Mouse (Mus musculus): Measurements from ENCODE around the gene Pias4.
"Not testable (repeated sequence)": the region's sequence is repeated elsewhere in the genome, so short reads cannot be mapped to it uniquely, and the experiment has no call there.

Pias4 gene

DNA sequence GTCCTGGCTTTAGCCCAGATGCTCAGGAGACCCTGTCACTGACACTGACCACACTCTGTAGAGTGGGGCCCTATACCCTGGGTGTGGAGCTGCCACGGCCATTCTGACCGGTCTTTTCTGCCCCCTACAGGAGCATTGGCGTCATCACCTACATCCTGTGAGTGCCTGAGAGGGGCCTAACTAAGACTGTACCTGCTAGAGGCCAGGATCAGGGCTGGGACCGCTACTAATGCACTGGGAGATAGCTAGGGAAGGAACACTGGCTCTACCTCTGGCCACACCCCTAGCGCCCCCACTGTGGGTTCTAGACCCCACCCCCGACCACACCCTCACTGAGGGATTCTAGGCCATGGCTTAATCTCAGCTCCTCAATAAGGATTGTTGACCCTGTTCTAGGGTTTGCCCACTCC lies 23.2 kb upstream of the Pias4 start:
- no peak for DNase-seq (ENCODE audit: low read depth)

DNA sequence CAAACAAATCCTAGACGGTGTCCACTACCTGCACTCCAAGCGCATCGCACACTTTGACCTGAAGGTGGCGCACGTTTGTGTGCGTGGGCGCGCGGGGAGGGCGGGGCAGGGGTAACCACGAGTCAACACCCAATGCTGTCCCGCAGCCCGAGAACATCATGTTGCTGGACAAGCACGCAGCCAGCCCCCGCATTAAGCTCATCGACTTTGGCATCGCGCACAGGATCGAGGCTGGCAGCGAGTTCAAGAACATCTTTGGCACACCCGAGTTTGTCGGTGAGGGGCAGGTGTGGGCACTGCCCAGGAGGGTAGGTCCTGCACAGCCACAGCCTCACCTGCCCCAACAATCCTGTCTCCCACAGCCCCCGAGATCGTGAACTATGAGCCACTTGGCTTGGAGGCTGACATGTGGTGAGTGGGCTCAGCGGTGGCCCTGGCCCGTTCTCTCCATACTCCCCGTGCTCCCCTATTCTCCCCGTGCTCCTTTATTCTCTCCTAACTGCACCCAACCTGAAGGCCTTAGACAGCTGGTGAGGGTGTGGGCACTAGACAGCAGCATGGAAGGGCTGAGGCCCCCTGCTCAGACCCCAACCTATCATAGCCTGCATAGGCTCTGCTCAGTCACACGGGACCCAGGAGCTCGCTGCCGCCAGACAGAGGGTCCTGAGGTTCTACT lies 22.7 kb upstream of the Pias4 start:
- no peak for DNase-seq (ENCODE audit: low read depth)

DNA sequence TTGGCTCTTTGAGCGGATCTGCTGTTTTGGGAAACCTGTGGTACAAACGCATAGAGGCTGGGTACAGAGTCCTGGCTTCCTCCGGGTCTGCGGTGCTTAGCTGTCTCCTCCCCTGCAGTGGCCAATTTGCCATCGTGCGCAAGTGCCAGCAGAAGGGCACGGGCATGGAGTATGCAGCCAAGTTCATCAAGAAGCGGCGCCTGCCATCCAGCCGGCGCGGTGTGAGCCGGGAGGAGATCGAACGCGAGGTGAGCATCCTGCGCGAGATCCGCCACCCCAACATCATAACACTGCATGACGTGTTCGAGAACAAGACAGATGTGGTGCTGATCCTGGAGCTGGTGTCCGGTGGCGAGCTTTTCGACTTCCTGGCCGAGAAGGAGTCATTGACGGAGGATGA lies 22.1 kb upstream of the Pias4 start:
- DNase-seq (ENCODE audit: low read depth), result no peak

DNA sequence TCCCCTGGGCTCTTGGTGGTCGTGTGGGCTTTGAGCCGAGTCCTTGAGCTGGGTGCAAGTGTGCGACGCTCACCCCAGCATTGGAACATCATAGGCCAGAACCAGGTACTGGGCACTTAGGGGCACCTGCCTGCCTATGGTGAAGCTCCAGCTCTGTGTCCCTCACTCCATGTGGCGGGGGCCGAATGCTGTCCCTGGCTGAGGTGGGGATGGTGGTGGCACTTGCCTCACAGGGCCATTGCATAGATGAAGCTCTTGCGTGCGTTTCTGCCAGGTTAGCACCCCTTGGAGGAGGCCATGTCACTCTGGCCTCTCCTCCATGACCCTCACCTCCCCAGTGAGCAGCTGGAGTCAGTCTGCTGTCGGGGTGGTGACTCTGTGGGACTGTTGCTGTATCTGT lies 19.4 kb upstream of the Pias4 start:
- no peak for DNase-seq (ENCODE audit: low read depth)

DNA sequence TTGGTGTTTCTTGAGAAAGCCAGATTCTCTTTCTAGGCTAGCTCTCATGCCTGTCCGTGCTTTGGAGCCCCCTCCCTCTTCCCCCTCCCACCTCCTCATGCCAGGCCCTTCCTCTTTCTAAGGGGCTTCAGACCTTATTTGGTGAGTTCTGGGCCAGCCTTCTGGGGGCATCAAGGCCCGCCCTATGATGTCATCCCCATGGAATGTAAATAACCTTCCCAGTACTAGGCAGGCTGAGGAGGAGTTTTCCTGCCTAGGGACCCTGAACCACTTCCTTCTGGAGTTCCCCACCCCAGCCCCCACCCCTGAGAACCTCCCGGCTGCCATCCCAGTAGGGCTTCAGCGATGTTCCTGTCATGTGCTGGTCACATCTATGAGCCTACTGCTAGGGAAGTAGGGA lies 17.0 kb upstream of the Pias4 start:
- no peak for DNase-seq (ENCODE audit: low read depth)

DNA sequence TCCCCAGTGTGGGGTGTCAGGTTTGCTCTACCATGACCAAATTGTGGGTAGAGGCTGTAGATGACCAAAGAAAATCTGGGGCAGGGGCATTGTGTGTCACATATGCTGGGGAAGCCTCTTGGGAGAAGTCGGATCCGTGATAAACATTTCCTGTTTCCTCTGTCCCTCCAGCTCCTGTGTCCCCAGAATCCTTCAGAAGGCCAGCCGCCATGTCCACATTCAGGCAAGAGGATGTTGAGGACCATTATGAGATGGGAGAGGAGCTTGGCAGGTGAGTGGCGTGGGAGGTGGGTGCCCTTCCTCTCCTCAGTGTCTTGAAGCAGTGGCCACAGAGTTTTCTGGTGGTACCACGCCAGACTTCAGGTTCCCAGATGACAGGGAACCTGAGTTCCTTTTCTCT lies 16.1 kb upstream of the Pias4 start, which contains the start of gene 4930442H23Rik:
4930442H23Rik (minus strand) TSS at position 45 of the 400 bp plus-strand sequence.
- DNase-seq (ENCODE audit: low read depth), result no peak

DNA sequence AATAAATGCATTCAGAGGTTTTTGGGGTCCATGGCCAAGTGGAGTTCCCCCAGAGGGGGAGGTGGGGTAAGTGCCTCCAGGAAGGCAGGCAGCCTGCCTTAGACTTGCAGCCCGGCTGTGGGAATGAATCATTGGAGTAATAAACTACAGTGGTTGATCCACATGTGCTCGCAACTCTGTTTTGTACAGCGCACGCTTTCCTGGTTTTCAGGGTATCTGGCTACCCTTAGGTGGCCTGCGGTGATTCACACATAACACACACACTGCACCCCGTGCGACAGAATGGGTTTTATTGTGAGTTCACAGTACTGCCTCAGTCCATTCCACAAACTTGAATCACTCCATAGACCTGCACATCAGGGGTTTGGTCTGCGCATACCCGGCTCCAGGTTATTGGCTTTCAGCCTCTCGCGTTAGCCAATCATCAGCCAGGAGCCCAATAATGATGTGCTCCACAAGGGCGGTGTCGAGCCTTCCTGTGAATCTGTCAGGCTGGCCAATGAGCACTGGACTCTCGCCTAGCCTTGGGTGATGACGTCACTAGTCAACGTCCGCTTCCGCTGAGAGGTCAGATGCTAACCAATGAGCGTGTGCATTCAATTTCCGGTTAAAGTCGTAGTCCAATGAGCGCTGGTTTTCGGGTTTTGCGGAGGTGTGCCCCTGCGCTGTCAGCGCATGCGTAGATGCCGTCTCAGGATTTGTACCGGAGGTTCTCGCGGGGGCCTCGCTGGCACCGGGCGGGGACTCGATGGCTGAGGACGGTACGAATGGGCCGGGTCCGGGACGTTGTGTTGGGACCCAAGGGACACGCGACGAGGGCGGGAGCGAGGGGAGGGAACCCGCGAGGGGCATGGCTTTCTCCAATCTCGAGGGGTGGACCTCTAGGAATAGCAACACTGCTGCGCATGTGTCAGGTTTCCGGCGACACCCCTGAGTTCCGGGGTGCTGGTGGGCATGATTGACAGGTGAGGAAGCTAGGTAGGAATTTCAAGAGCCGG lies 14.9 kb upstream of the Pias4 start, which contains the start of gene Dapk3:
Dapk3 (plus strand) TSS at position 670 of the 998 bp plus-strand sequence.
- DNase-seq (ENCODE audit: low read depth), result peak; percentile 100

DNA sequence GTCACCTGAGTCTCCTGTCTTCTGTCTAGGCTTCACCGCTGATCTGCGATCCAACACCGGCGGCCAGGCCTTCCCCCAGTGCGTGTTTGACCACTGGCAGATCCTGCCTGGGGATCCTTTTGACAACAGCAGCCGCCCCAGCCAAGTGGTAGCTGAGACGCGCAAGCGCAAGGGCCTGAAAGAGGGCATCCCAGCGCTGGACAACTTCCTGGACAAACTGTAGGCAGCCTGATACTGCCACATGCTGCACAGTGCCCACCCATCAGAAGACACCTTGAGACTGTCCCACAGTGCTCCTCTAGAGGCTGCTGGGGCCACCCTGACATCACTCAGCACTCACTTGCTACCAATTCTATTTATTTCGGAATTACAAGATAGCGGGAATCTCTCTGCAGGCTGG lies 14.1 kb upstream of the Pias4 start:
- not testable (repeated sequence) for DNase-seq (ENCODE audit: low read depth)

DNA sequence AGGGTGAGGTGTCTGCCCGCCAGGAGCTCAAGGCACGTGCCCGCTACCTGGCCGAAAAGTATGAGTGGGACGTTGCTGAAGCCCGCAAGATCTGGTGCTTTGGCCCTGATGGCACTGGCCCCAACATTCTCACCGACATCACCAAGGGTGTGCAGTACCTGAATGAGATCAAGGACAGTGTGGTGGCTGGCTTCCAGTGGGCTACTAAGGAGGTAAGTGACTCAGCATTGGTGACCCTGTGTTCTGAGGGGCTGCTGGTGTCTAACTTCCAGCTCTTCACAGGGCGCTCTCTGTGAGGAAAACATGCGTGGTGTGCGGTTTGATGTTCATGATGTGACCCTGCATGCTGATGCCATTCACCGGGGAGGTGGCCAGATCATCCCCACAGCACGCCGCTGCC lies 13.2 kb upstream of the Pias4 start:
- no peak for DNase-seq (ENCODE audit: low read depth)

DNA sequence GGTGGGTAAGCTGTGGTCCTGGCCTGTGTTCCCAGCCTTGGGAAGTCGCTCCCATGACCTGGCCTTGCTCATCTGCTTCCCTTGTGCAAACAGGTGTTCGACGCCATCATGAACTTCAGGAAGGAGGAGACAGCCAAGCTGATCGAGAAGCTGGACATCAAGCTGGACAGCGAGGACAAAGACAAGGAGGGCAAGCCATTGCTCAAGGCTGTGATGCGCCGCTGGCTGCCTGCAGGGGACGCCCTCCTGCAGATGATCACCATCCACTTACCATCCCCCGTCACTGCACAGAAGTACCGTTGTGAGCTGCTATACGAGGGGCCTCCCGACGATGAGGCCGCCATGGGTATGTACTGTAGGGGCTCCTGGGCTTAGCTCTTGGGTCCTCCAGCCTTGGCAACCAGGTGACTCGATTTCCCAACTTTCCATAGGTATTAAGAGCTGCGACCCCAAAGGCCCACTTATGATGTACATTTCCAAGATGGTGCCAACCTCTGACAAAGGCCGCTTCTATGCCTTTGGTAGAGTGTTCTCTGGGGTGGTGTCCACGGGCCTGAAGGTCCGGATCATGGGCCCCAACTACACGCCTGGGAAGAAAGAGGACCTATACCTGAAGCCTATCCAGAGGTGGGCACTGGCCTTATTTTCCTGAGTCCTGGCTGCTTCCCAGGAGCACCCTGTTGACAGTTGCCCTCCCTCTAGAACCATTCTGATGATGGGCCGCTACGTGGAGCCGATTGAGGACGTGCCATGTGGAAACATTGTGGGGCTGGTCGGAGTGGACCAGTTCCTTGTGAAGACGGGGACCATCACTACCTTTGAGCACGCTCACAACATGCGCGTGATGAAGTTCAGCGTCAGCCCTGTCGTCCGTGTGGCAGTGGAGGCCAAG lies 12.0 kb upstream of the Pias4 start:
- no peak for DNase-seq (ENCODE audit: low read depth)

DNA sequence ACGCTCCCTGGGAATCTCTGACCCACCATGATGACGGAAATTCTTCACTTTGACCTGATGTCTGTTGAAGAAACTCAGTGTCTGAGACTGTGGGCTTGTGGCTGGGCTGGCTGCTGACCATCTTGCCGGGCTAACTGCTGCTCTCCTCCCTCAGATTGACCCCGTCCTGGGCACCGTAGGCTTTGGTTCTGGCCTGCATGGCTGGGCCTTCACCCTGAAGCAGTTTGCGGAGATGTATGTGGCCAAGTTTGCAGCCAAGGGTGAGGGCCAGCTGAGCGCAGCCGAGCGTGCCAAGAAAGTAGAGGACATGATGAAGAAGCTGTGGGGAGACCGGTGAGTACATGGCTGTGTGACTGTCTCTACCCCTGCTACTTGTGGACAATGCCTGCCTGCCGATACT lies 11.2 kb upstream of the Pias4 start:
- no peak for DNase-seq (ENCODE audit: low read depth)

DNA sequence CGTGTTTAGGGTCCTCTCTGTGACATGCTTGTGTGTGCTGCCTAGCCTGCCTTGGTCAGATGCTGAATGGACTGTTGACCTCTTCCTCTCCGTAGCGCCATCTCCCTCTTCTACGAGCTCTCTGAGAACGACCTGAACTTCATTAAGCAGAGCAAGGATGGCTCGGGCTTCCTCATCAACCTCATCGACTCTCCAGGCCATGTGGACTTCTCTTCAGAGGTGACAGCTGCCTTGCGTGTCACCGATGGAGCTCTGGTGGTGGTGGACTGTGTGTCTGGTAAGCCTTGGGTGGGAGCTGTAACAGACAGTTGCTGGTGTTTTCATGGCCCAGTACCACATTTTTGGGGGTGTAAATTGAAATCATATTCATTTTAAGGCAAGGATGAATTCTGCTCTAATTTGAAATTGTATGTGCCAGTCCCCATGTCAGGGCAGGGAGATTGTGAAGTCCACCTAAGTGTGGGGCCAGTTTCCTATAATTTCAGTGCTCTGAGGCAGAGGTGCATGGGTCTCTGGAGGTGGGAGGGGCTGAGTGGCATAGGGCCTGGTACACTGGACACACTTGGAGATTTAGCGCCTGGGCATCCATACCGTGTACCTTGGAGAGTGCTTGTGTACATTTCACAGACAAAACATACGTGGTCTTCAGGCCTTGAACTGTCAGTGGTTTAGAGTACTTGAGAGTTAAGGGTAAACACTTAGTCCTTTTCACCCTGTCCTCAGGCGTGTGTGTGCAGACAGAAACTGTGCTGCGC lies 10.4 kb upstream of the Pias4 start:
- DNase-seq (ENCODE audit: low read depth), result no peak

DNA sequence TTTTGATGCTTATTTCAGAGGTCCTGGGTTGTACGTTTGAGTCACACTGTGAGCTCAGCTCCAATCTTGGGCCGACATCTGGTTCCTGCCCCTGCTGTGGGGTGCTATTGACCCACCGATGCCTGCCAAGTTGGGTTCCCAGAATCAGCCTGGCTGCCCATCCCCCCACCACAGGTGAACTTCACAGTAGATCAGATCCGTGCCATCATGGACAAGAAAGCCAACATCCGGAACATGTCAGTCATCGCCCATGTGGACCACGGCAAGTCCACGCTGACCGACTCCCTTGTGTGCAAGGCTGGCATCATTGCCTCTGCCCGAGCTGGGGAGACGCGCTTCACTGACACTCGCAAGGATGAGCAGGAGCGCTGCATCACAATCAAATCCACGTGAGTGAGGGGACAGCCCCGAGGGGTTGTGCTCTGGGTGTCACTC lies 9.8 kb upstream of the Pias4 start:
- DNase-seq (ENCODE audit: low read depth), result no peak

DNA sequence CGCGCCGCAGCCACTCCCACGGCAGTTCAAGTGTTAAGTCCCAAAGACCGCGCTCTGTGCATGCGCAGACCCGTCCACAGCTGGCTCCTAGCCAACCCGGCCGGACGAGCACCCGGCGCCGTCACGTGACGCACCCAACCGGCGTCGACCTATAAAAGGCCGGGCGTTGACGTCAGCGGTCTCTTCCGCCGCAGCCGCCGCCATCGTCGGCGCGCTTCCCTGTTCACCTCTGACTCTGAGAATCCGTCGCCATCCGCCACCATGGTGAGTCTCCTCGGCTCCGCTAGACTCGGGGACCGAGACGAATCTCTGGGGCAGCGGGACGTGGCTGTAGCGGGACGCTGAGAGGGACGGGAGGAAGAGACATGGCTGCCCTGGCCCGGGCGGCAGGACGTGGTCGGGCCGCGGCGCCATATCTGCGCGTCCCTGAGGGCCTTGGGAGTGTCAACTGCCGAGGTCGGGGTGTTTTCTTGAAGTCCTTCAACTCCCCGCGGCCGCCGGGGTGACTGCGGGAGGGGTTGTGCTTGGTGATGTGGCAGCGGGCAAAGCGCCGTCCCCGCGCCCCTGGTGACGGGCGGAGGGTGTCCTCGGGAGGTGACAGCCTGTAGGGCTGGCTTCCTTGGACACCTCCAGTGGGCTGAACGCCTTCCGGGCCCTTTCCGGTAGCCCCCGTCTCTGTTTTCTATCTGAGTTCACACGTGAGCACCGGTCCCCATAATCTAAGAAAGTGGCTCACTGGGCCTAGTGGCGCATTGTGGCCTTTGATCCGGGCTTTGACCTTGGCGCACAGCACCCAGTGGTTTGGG lies 8.9 kb upstream of the Pias4 start, which contains the start of gene Eef2:
Eef2 (plus strand) TSS at position 166 of the 806 bp plus-strand sequence.
- peak; percentile 96 for DNase-seq (ENCODE audit: low read depth)

DNA sequence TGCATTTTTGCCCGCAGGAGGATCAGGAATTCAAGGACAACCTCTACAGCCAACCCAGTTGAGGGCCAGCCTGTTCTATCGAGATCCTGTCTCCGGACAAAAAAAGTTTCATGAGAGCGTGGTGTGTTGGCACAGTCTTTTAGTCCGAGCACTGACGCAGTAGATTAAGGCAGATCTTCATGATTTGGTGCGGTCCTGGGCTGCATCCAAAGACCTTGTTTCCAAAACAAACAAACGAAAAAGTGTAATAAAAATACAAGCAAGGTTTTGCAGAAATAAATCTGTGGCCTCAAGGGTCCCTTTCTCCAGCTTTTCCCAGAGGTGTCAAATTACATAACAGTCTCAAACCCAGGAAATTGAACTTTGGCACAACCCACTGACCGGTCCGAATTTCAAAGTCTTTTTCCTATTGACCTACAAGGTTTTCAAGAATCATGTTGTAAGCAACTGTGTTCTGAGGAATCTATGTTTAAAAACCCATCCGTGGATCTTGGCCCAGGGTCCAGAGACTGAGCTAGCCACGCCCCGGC lies 8.3 kb upstream of the Pias4 start:
- DNase-seq (ENCODE audit: low read depth), result no peak

DNA sequence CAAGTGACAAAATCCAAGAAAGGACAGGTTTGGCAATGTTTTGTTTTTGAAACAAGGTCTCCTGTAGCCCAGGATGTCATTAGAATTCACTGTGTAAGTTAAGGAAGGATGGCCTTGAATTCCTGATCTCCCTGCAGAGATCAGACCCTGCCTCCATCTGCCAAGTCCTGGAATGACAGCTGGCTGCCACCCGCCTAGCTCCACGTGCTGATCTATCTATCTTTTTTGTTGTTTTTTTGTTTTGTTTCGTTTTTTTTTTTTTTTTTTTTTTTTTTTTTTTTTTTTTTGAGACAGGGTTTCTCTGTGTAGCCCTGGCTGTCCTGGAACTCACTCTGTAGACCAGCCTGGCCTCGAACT lies 7.6 kb upstream of the Pias4 start:
- not testable (repeated sequence) for DNase-seq (ENCODE audit: low read depth)

DNA sequence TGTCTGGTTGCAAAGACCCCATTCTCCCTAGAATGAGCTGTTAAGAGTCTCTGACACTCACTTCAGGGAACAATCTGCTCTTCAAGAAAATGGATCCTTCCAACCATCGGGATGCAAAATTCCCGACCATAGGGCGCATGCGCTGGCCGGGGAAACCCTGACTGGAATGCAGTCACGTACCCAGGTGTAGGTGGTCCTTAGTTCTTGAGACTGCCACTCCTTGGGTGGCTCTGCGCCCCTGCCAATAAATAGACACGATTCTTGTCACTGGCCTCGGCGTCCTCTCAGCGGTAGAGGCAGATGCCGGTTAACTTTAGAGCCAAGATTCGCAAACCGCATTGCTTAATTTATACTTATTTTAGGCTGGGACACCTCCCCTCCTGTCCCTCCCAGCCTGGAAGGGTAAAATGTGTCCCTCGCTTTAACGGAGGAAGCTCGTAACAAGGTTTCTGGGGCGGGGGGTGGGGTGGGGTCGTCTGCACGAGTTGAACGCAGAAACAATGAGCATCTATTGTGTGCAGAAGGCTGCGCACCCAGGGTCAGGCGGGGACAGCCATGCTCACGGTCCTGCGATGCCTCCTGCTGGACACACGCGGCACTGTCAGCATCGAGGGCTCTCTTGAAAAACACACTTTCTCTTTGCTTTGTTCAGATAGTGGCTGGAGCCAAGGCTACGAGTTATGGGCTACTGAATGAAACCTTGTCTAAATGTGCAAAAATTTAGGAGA lies 7.1 kb upstream of the Pias4 start:
- peak; percentile 88 for DNase-seq (ENCODE audit: low read depth)

DNA sequence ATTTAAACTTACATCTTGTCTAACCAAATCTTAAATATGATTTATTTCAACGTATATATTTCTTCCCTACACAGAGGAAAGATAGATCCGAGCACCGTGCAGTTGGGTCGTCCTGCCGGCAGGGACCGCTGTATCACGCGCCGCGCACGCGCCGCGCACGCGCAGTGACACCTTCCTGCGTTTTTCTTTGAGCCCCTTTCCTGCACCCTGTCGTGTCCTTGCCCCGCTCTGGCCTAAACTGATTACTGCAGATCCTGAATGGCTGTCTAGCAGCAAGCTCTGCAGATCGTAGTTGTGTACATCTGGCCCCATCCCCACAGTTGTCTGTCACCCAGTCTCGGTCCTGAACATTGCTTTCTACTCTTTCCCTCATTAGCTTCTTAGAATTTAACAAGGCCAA lies 5.4 kb upstream of the Pias4 start:
- peak; percentile 73 for DNase-seq (ENCODE audit: low read depth)

DNA sequence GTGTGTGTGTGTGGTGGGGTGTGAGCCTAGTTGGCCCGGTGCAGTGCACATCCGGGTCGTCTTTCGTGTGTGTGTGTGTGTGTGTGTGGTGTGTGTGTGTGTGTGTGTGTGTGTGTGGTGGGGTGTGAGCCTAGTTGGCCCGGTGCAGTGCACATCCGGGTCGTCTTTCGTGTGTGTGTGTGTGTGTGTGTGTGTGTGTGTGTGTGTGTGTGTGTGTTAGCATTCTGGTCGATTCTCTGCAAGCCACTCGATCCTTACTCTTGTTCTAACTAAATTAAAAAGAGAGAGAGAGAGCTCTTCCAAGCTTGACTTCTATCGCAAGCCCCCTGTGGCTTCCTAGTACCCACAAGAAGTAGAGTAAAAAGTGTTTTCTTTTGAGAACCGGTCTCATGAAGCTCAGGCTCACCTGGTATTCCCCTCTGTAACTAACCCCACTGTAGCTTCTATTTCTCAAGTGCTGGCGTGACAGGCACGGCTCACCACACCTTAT lies 1.7 kb upstream of the Pias4 start:
- not testable (repeated sequence) for DNase-seq (ENCODE audit: low read depth)

Measured in c-Kit-positive CD71-negative TER-119-negative erythroid progenitor cells, embryonic 14.5 days (primary cell).